Mouse (Mus musculus): ENCODE results near the gene Gm14597. TPM values are rescaled to one million over a fixed set of nuclear protein-coding genes. Genes with fewer than 3 reads are reported as not detected.

Gene Gm14597
- polyA plus RNA-seq (2015; fragmentation: Illumina TruSeq; extraction: RNeasy Lipid Tissue Mini Kit (QIAGEN cat#74804); ENCODE audit: insufficient read depth, low read depth, low replicate concordance), result not detected

GRCm38 (mm10) chrX:53608879-53609278, at the start of gene Gm14597:
Gene Gm14597 (minus strand): TSS chrX:53608979.

GRCm38 (mm10) chrX:53642980-53643961, 34.5 kb upstream of the Gm14597 start, which contains the start of gene Rtl8a:
Gene Rtl8a (minus strand): TSS chrX:53643682.

GRCm38 (mm10) chrX:53607242-53608121, 1.3 kb downstream of the Gm14597 start, which contains the start of gene Rtl8c:
Gene Rtl8c (plus strand): TSS chrX:53608032.

Other genes starting within 250 kb of the Gm14597 start
- gene Mospd1, start 238.5 kb downstream of the Gm14597 start, polyA plus RNA-seq (2015; fragmentation: Illumina TruSeq; extraction: RNeasy Lipid Tissue Mini Kit (QIAGEN cat#74804); ENCODE audit: insufficient read depth, low read depth, low replicate concordance), result 4.8 TPM
- gene Etd, start 174.1 kb downstream of the Gm14597 start, polyA plus RNA-seq (2015; fragmentation: Illumina TruSeq; extraction: RNeasy Lipid Tissue Mini Kit (QIAGEN cat#74804); ENCODE audit: insufficient read depth, low read depth, low replicate concordance), result not detected
- 9.1 TPM for gene Rtl8c, start 947 bp downstream of the Gm14597 start, polyA plus RNA-seq (2015; fragmentation: Illumina TruSeq; extraction: RNeasy Lipid Tissue Mini Kit (QIAGEN cat#74804); ENCODE audit: insufficient read depth, low read depth, low replicate concordance)
- gene Rtl8a, start 34.7 kb upstream of the Gm14597 start, polyA plus RNA-seq (2015; fragmentation: Illumina TruSeq; extraction: RNeasy Lipid Tissue Mini Kit (QIAGEN cat#74804); ENCODE audit: insufficient read depth, low read depth, low replicate concordance), result 29.6 TPM
- 24.2 TPM for gene Rtl8b, start 61.4 kb upstream of the Gm14597 start, polyA plus RNA-seq (2015; fragmentation: Illumina TruSeq; extraction: RNeasy Lipid Tissue Mini Kit (QIAGEN cat#74804); ENCODE audit: insufficient read depth, low read depth, low replicate concordance)
- gene 4930502E18Rik, start 115.8 kb upstream of the Gm14597 start, polyA plus RNA-seq (2015; fragmentation: Illumina TruSeq; extraction: RNeasy Lipid Tissue Mini Kit (QIAGEN cat#74804); ENCODE audit: insufficient read depth, low read depth, low replicate concordance), result not detected
- gene 1700013H16Rik, start 148.9 kb upstream of the Gm14597 start, polyA plus RNA-seq (2015; fragmentation: Illumina TruSeq; extraction: RNeasy Lipid Tissue Mini Kit (QIAGEN cat#74804); ENCODE audit: insufficient read depth, low read depth, low replicate concordance), result not detected
- gene Zfp36l3, start 167.4 kb upstream of the Gm14597 start, polyA plus RNA-seq (2015; fragmentation: Illumina TruSeq; extraction: RNeasy Lipid Tissue Mini Kit (QIAGEN cat#74804); ENCODE audit: insufficient read depth, low read depth, low replicate concordance), result not detected
- gene Xlr, start 188.7 kb upstream of the Gm14597 start, polyA plus RNA-seq (2015; fragmentation: Illumina TruSeq; extraction: RNeasy Lipid Tissue Mini Kit (QIAGEN cat#74804); ENCODE audit: insufficient read depth, low read depth, low replicate concordance), result not detected

Measured in pancreas, adult 10 weeks (tissue).